Mouse (Mus musculus): ENCODE results near the gene Ffar2. TPM values are rescaled to one million over a fixed set of nuclear protein-coding genes. Genes with fewer than 3 reads are reported as not detected.

Gene Ffar2
- polyA plus RNA-seq, 1 experiment from 2014 or later = 0.21 TPM

DNA sequence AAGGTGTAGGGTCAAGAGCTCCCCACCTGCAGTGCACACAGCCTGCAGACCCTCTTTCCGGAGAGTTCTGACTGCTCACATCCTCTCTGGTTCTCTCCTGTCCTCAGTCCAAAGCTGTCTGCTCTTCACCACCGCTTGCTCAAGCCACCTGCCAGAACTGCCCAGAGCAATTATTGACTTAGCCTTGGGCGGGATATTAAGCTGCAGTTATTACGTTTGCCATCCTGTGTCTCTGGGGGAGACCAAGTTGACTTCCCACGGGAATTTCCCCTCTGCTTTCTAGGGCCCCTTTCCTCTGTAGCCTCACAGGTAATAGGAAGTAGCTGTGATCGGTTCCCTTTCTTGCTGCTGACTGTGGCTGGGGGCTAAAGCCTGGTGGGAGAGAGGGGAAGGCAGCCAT is 3.4 kb downstream of the Ffar2 start:
- Histone ChIP-seq H3K4me3 (no peak overlapping the region), H3K4me1 (replicated peaks) (no peaks in the 10 kb centered on the region), H3K36me3 (no peaks in the 10 kb centered on the region), H3K27me3 (no peaks in the 10 kb centered on the region), H3K27ac (replicated peaks) (no peak overlapping the region), H3K9me3 (no peaks in the 10 kb centered on the region), H3K4me2 (no peak overlapping the region), H3K9ac (no peak overlapping the region)
- WGBS = 76% methylated on average over 6 of the region's 6 CpGs
- ATAC-seq (ENCODE audit: low FRiP score, low read depth) = no peak

DNA sequence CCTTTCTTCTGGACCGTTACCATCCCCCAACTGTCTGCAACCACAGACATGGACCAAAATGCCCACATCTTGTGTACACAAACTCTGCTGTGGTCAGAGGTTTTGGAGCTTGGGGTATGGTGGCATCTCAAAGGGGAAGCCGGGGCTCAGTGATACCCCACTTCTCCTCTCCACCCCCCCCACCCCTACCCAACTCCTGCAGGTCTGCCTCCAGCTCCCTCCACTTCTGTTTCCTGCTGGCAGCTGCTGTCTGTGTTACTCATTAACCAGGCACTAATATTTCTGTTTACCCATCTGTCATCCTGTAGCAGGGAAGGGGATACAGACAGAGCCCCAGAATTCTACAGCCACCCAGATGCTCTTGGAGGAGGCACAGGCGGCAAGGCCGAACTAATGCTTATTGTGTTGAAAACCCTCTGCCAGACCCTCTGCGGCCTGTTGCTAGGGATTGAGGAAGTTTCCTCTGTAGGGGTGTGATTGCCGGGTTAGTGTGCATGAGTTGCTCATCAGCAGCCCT is 11.2 kb downstream of the Ffar2 start:
- ATAC-seq (ENCODE audit: low FRiP score, low read depth) = no peak
- no peak overlapping the region for H3K4me2 ChIP-seq

DNA sequence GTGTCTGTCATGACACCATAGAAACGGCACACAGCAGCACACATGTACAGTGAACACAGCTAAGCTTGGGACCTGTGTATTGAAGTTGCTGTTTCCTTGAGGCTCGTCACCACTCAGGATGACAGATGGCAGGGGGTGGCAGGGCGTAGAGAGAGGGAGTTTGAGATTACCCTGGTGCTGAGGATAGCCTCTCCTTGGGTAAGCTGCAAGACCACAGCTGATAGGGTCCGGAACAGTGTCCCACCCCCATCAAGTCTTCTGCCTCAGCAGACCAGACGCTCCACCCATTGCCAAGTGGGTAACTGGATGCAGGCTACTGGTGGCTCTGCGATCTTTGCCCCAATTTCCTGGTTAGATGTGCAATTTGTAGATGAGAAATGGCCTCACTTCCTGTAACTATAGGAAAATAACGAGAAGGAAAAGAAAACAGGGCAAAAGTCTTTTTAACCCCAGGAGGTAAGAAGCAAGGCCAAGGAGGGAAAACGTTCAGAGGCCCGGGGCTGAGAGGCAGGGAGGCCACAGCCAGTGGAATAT is 11.8 kb downstream of the Ffar2 start:
- no peaks in the 10 kb centered on the region for H3K27me3 ChIP-seq
- ATAC-seq (ENCODE audit: low FRiP score, low read depth) = no peak
- no peak overlapping the region for H3K4me3 ChIP-seq
- 59% methylated on average over 9 of the region's 9 CpGs for WGBS
- H3K4me2 ChIP-seq = no peak overlapping the region
- no peaks in the 10 kb centered on the region for H3K36me3 ChIP-seq
- H3K4me1 ChIP-seq (replicated peaks) = no peaks in the 10 kb centered on the region
- no peak overlapping the region; the same call in 1 of the 2 replicates for H3K27ac ChIP-seq (replicated peaks)
- H3K9ac ChIP-seq = no peak overlapping the region
- no peaks in the 10 kb centered on the region for H3K9me3 ChIP-seq

More for the DNA sequence above, 11.2 kb downstream of the Ffar2 start:
- no peaks in the 10 kb centered on the region for H3K27me3 ChIP-seq
- 54% methylated on average over 6 of the region's 6 CpGs for WGBS
- H3K9ac ChIP-seq = no peak overlapping the region
- H3K4me3 ChIP-seq = no peak overlapping the region
- no peaks in the 10 kb centered on the region for H3K9me3 ChIP-seq
- no peak overlapping the region; the same call in 1 of the 2 replicates for H3K27ac ChIP-seq (replicated peaks)
- no peaks in the 10 kb centered on the region for H3K36me3 ChIP-seq
- H3K4me1 ChIP-seq (replicated peaks) = no peaks in the 10 kb centered on the region

DNA sequence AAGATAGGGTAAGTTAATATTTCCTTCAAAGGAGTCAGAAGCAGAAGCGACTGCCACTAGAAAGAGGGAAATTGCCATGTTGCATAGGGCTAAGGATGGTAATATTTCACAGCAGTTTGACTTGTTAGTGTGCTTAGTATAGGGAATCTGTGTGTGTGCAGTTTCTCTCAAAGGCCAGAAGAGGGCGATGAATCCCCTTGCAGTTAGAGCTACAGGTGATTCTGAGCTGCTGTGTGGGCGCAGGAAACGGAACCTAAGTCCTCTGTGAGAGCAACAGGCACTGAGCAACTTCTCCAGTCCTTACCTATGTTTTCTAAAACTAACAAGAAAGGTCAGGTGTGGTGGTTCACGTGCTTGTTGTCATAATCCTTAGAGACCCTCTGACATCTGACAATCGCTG is 13.3 kb downstream of the Ffar2 start:
- no peak for ATAC-seq (ENCODE audit: low FRiP score, low read depth)
- H3K27me3 ChIP-seq = no peaks in the 10 kb centered on the region
- H3K9ac ChIP-seq = no peak overlapping the region
- H3K4me2 ChIP-seq = no peak overlapping the region
- WGBS = 54% methylated on average over 6 of the region's 6 CpGs
- no peaks in the 10 kb centered on the region for H3K36me3 ChIP-seq
- H3K4me3 ChIP-seq = no peak overlapping the region
- no peaks in the 10 kb centered on the region for H3K4me1 ChIP-seq (replicated peaks)
- no peaks in the 10 kb centered on the region for H3K9me3 ChIP-seq
- no peak overlapping the region for H3K27ac ChIP-seq (replicated peaks)

DNA sequence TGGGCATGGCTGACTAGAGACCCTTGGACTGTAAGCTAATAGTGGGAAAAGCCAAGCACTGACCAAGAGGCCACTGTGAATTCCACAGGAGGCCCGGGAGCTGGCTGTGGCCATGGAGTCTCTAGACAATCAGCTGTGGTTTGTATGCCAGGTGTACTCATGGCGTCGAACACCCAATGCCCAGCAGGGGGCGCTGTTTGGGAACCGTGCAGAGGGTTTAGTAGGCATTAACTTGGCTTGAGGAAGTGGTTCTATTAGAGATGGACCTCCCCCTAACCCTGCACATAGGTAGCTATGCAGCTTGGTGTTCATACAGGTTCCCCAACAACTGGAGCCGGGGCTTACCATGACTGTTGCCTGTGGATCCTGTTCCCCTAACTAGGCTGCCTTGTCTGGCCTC is 17.7 kb downstream of the Ffar2 start:
- ATAC-seq (ENCODE audit: low FRiP score, low read depth) = no peak
- Histone ChIP-seq H3K4me3 (no peak overlapping the region), H3K4me2 (no peak overlapping the region), H3K9me3 (no peaks in the 10 kb centered on the region), H3K36me3 (no peaks in the 10 kb centered on the region), H3K27me3 (no peaks in the 10 kb centered on the region), H3K9ac (no peak overlapping the region), H3K27ac (replicated peaks) (no peak overlapping the region), H3K4me1 (replicated peaks) (no peaks in the 10 kb centered on the region)
- 52% methylated on average over 6 of the region's 6 CpGs for WGBS

DNA sequence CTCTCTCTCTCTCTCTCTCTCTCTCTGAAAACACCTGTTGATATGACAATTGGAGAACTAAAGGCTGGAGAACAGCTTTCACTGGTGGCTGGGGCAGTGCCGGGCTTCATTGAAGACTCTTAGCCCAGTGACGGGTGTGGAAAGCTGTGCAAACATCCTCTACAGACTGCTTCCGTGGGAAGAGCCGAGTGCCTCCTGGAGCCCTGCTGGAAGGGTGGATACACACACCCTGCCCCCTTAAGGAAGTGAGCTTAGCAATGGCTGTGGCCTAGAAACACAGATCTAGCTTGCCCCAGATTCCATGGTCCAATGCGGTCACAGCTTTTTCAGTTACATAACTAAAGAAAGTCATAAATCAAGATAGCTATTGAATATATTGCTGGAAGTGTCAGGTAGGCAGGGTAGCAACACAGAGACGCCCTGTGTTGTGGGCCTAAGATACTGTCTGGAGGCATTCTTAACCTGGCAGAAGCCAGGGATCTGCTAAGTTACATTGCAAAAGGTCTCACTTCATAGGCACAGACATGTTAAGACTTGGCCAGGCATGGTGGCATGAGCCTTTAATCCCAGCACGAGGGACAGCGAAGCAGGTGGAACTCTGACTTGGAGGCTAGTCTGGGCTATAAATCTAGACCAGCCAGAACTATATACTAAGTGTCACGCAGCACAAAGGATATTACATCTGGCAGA is 19.4 kb downstream of the Ffar2 start:
- no peaks in the 10 kb centered on the region for H3K9me3 ChIP-seq
- H3K27me3 ChIP-seq = no peaks in the 10 kb centered on the region
- no peak overlapping the region for H3K9ac ChIP-seq
- H3K36me3 ChIP-seq = no peaks in the 10 kb centered on the region
- no peak overlapping the region for H3K4me3 ChIP-seq
- no peak overlapping the region for H3K4me2 ChIP-seq
- H3K4me1 ChIP-seq (replicated peaks) = no peaks in the 10 kb centered on the region
- H3K27ac ChIP-seq (replicated peaks) = no peak overlapping the region
- ATAC-seq (ENCODE audit: low FRiP score, low read depth) = no peak
- WGBS = 90% methylated on average over 9 of the region's 9 CpGs

DNA sequence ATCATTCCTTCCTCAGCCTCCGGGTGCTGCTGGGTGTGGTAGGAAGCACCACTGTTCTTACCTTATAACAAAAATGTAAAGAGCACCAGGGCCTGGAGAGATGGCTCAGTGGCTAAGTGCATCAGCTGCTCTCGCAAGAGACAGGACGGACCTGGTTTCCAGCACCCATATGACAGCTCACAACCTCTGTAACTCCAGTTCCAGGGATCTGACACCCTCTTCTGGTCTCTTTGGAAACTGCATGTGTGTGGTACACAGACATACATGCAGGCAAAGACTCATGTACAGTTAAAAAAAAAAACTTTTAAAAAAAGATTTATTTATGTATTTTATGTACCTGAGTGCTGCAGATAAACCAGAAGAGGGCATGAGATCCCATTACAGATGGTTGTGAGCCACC is 20.3 kb downstream of the Ffar2 start:
- Histone ChIP-seq H3K27me3 (no peaks in the 10 kb centered on the region), H3K4me3 (no peak overlapping the region), H3K36me3 (no peaks in the 10 kb centered on the region), H3K4me2 (no peak overlapping the region), H3K27ac (replicated peaks) (no peak overlapping the region), H3K4me1 (replicated peaks) (no peaks in the 10 kb centered on the region), H3K9me3 (no peaks in the 10 kb centered on the region), H3K9ac (no peak overlapping the region)
- ATAC-seq (ENCODE audit: low FRiP score, low read depth) = no peak
- WGBS = 96% methylated on average over 3 of the region's 3 CpGs

DNA sequence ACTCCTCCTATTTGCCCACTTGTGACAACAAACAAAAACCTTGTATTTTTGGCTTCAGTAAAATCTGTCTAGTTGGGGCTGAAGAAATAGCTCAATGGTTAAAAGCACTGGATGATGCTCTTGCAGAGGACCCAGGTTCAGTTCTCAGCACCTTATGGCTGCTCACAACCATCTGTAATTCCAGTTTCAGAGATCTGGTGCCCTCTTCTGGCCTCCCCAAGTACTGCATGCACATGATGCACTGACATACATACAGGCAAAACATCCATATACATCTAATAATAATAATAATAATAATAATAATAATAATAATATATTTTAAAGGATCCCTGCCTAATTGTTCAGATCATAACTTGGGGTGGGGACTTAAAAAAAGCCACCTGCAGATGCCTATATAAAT is 22.9 kb downstream of the Ffar2 start:
- Histone ChIP-seq H3K27me3 (no peaks in the 10 kb centered on the region), H3K36me3 (no peaks in the 10 kb centered on the region), H3K4me3 (no peak overlapping the region), H3K9me3 (no peaks in the 10 kb centered on the region), H3K9ac (no peak overlapping the region), H3K4me2 (no peak overlapping the region), H3K4me1 (replicated peaks) (no peaks in the 10 kb centered on the region), H3K27ac (replicated peaks) (no peak overlapping the region)
- no peak for ATAC-seq (ENCODE audit: low FRiP score, low read depth)

DNA sequence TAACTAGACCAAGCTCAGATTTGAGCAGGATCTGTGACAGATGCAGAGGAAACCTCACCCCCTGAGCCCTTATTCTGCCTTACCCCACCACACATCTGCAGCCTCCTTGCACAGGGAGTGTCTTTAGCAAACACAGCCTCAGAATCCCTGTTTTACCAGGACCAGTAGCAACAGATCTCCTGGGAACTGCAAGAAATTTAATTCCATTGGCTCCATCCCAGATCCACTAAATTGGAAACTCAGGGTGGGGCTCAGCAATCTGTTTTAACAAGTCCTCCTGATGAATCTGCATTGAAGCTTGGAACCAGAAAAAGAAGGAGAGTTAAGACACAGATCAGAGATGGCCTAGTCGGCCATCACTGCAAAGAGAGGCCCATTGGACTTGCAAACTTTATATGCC is 26.8 kb downstream of the Ffar2 start:
- Histone ChIP-seq H3K9ac (no peak overlapping the region), H3K9me3 (no peaks in the 10 kb centered on the region), H3K4me3 (no peak overlapping the region), H3K36me3 (no peaks in the 10 kb centered on the region), H3K4me2 (no peak overlapping the region), H3K27me3 (no peaks in the 10 kb centered on the region), H3K27ac (replicated peaks) (no peak overlapping the region), H3K4me1 (replicated peaks) (no peaks in the 10 kb centered on the region)
- 85% methylated on average over 1 of the region's 1 CpGs for WGBS
- ATAC-seq (ENCODE audit: low FRiP score, low read depth) = no peak

DNA sequence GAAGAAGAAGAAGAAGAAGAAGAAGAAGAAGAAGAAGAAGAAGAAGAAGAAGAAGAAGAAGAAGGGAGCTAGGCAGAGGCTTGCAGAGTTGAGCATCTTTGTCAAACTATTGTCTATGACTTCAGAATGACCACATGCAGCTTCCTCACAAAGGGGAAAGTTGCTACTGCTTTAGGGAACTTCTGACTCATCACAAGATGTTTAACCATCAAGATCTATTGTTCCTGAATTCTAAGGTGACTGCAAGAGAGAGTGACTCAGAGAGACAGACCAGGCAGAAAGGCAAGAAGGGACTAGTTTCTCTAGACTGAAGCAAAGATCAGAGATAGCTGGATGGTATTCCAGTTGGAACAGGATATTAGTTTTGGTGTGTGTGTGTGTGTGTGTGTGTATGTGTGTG is 28.7 kb downstream of the Ffar2 start:
- H3K9me3 ChIP-seq = no peaks in the 10 kb centered on the region
- no peak overlapping the region for H3K27ac ChIP-seq (replicated peaks)
- H3K4me3 ChIP-seq = no peak overlapping the region
- no peak for ATAC-seq (ENCODE audit: low FRiP score, low read depth)
- no peak overlapping the region for H3K4me2 ChIP-seq
- no peak overlapping the region for H3K9ac ChIP-seq
- H3K27me3 ChIP-seq = no peaks in the 10 kb centered on the region
- no peaks in the 10 kb centered on the region for H3K36me3 ChIP-seq
- H3K4me1 ChIP-seq (replicated peaks) = no peaks in the 10 kb centered on the region

DNA sequence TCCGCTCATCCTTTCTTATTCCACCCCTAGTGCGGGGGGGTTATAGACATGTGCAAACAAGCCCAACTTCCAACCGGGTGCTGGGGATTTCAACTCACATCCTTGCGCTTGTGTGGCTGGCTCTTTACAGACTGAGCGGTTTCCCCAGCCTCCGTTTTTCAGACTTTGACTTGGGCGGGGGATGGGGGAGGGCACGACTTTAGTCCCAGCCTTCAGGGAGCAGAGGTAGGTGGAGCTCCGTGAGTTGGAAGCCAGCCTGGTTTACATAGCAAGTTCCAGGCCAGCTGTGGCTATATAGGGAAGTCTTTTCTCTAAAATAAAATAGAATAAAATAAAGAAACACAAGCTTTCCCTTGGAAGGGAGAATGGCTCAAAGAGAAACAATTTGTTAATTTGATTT is 31.7 kb downstream of the Ffar2 start:
- ATAC-seq (ENCODE audit: low FRiP score, low read depth) = no peak
- no peak overlapping the region for H3K4me2 ChIP-seq
- no peak overlapping the region for H3K4me3 ChIP-seq
- no peak overlapping the region for H3K9ac ChIP-seq
- no peaks in the 10 kb centered on the region for H3K27me3 ChIP-seq
- H3K36me3 ChIP-seq = no peaks in the 10 kb centered on the region
- no peaks in the 10 kb centered on the region for H3K9me3 ChIP-seq
- H3K27ac ChIP-seq (replicated peaks) = no peak overlapping the region
- H3K4me1 ChIP-seq (replicated peaks) = no peaks in the 10 kb centered on the region
- WGBS = 27% methylated on average over 9 of the region's 9 CpGs

DNA sequence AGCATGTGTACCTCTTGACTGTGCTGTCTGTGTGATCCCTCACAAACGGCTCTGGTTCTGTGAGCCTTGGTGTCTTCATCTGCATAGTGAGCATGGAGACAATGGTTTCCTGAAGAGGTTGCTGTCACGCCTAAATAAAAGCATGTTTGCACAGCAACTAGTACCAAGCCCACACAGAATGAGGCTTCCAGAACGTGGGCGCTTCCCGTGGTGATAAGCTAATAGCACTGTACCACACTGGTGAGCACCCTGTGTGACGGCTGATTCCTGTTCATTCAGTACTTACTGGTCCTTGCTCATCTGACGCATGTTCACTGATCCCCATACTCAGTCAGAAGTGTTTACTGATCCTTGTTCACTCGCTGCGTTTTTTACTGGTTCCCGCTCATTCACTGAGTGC is 33.4 kb downstream of the Ffar2 start:
- Histone ChIP-seq H3K27me3 (no peaks in the 10 kb centered on the region), H3K4me2 (no peak overlapping the region), H3K27ac (replicated peaks) (no peak overlapping the region), H3K9me3 (no peaks in the 10 kb centered on the region), H3K36me3 (no peaks in the 10 kb centered on the region), H3K9ac (no peak overlapping the region), H3K4me3 (no peak overlapping the region), H3K4me1 (replicated peaks) (peaks cover 9% of the 10 kb centered on the region)
- ATAC-seq (ENCODE audit: low FRiP score, low read depth) = no peak
- WGBS = 73% methylated on average over 10 of the region's 10 CpGs

Data from hindbrain, embryonic 15.5 days (tissue).